Comparison of ENCODE assay signal across 18 mouse cellular contexts in the genomic region with DNA sequence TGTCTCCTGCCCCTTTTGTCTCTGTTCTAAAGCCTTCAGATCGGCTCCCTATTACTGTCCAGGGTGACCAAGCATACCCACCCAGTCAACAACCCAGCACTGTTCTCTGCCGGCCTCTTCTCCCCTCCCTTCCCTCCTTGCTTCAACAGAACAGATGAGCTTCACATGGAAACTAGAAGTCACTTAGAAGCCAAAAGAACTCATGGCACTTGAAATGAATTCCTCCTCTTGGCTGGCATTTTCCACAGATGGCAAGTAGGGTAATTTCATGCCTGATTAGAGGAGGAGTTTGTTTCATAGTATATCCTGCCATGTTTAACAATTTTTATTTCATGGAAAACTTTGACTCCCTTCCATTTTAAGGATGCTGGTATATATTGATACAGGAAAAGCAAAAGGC.
"Had no signal": no experiment of that assay in that cellular context is flagged by ENCODE, and none has a peak within 500 bp of the region (broad histone marks: within the 10 kb centered on the region; RNA-seq: fewer than 3 reads in every experiment).

No protein-coding gene starts in this region.

- DNase-seq: kidney, adult 2 months; kidney, postnatal 14 days; layer of hippocampus, adult 9-11 months; layer of hippocampus, postnatal 36 days; lung, adult 18-20 months; lung, postnatal 4 days; right cerebral cortex, adult 18-20 months; right cerebral cortex, postnatal 25 days; thymus, adult 18-20 months; thymus, postnatal 14 days had no signal

- H3K27ac ChIP-seq: kidney, embryonic 15.5 days; limb, embryonic 13.5 days; liver, embryonic 14.5 days; neural tube, embryonic 15.5 days; stomach, postnatal 0 days had no signal

- H3K36me3 ChIP-seq: kidney, embryonic 15.5 days; limb, embryonic 13.5 days; neural tube, embryonic 15.5 days had no signal

- H3K9ac ChIP-seq: kidney, embryonic 15.5 days; limb, embryonic 13.5 days; liver, embryonic 14.5 days; neural tube, embryonic 15.5 days had no signal

- H3K9me3 ChIP-seq: kidney, embryonic 15.5 days; limb, embryonic 13.5 days; neural tube, embryonic 15.5 days had no signal

- ATAC-seq: lung, postnatal 0 days had no signal

- H3K4me2 ChIP-seq: kidney, embryonic 15.5 days; limb, embryonic 13.5 days; midbrain, embryonic 11.5 days; neural tube, embryonic 15.5 days had no signal

- H3K4me3 ChIP-seq: kidney, embryonic 15.5 days; limb, embryonic 13.5 days; myocyte; neural tube, embryonic 15.5 days had no signal

- H3K27me3 ChIP-seq: kidney, embryonic 15.5 days; limb, embryonic 13.5 days; neural tube, embryonic 15.5 days had no signal
